Mouse (Mus musculus) olfactory bulb, adult 2 months (tissue): ENCODE measurements around the gene Lrp11.

ENCODE experiments used
- CTCF ChIP-seq: fragments of 200-500 bp; IDR thresholded peaks from 2 replicates; pipeline ENCODE4 v1.5.1; 2012; ENCODE audit warnings: low read depth, mild to moderate bottlenecking, low read length, moderate library complexity; ENCODE audit not compliant: insufficient read depth
- POLR2A ChIP-seq: fragments of 200-500 bp; IDR thresholded peaks from 2 replicates; pipeline ENCODE4 v1.6.1; 2012; ENCODE audit warnings: mild to moderate bottlenecking, low read depth, low read length, moderate library complexity; ENCODE audit not compliant: insufficient read depth

- no peak for TF ChIP-seq CTCF
- no peak for TF ChIP-seq POLR2A
These were observed 61.5 kb downstream of the Lrp11 start for GRCm38 (mm10) chr10:7651057-7651456.
